Mouse (Mus musculus) small intestine, adult 2 months (tissue): ENCODE measurements around the gene Nudt2.

Experiments used
- CTCF ChIP-seq: fragments of 200-500 bp; IDR thresholded peaks from 2 replicates; pipeline ENCODE4 v1.5.1; 2012; ENCODE audit warnings: low read depth, mild to moderate bottlenecking, control low read depth, inconsistent platforms, low read length, moderate library complexity, mixed read lengths; ENCODE audit not compliant: insufficient replicate concordance, insufficient read length; ENCODE audit errors: extremely low read depth
- POLR2A ChIP-seq: fragments of 200-500 bp; IDR thresholded peaks from 2 replicates; pipeline ENCODE4 v1.6.1; 2012; ENCODE audit warnings: low read depth, mild to moderate bottlenecking, control low read depth, inconsistent platforms, low read length, moderate library complexity

DNA sequence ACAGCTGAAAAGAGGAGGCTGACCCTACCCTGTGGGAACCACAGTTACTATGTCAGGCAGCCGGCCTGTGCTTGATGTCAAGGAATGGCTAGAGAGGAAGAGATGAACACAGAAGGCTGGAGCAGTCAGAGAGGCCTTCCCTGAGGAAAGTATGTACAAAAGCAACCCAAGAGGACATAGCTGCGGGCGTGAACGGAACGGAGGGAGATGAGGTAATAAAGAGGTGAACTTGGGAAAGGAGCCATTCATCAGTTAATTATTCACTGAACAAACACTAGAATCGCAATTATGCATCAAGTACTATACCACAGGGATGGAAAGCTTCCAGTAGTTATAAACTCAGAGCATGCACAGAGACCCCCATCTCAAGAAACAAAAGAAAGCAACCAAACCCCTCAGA lies 57.2 kb downstream of the Nudt2 start:
- TF ChIP-seq CTCF, result no peak
- no peak for TF ChIP-seq POLR2A
